Mouse (Mus musculus): ENCODE results near the gene Pou2f3. TPM values are rescaled to one million over a fixed set of nuclear protein-coding genes. Genes with fewer than 3 reads are reported as not detected.

The Pou2f3 gene
- total RNA-seq (2014; fragmentation: Nextera tagmentation) (not detected in 2 replicates), total RNA-seq (2017) (0.05 TPM in 1 of 2 replicates, not detected in the other), polyA plus RNA-seq (2012) (not detected in 2 replicates)

GRCm38 (mm10) chr9:43210190-43210682 lies at the start of gene Pou2f3:
Gene Pou2f3 (minus strand): TSS chr9:43210369.
- Histone ChIP-seq H3K4me1 (ENCODE audit: insufficient read depth, low read depth, low read length) (peaks cover 6% of the 10 kb centered on the region), H3K27me3 (ENCODE audit: insufficient read depth, low read length) (peaks cover 46% of the 10 kb centered on the region), H3K9me3 (replicated peaks) (no peaks in the 10 kb centered on the region), H3K36me3 (replicated peaks) (no peaks in the 10 kb centered on the region), H3K4me3 (ENCODE audit: low read depth, low read length) (no peak within 1 kb of the TSS)
- no peak for ATAC-seq (ENCODE audit: extremely low read depth, insufficient number of reproducible peaks, low FRiP score, poor library complexity, severe bottlenecking)
- no peak for DNase-seq (ENCODE audit: low spot score)
- no peak for TF ChIP-seq TAL1 (conservative IDR thresholded peaks at IDR 0.05; ENCODE audit: low read depth, low read length)
- TF ChIP-seq GATA1 (IDR thresholded peaks at IDR 0.05; ENCODE audit: borderline replicate concordance, low read length): no peak
- TF ChIP-seq POLR2AphosphoS5 (IDR thresholded peaks at IDR 0.05; ENCODE audit: insufficient replicate concordance, low read depth, low read length): no peak
- no peak for TF ChIP-seq GATA2 (IDR thresholded peaks at IDR 0.05; ENCODE audit: borderline replicate concordance, low read depth, low read length)
- no peak for TF ChIP-seq CTCF (IDR thresholded peaks at IDR 0.05; ENCODE audit: low read depth, low read length)

- Histone ChIP-seq H3K4me1 (ENCODE audit: insufficient read depth, low read depth, low read length) (peaks cover 5% of the 10 kb centered on the region), H3K36me3 (replicated peaks) (no peaks in the 10 kb centered on the region), H3K9me3 (replicated peaks) (no peaks in the 10 kb centered on the region), H3K4me3 (ENCODE audit: low read depth, low read length) (no peak overlapping the region), H3K27me3 (ENCODE audit: insufficient read depth, low read length) (peaks cover 3% of the 10 kb centered on the region; the same call in 1 of the 2 replicates)
- TF ChIP-seq TAL1 (conservative IDR thresholded peaks at IDR 0.05; ENCODE audit: low read depth, low read length): no peak
- no peak for TF ChIP-seq CTCF (IDR thresholded peaks at IDR 0.05; ENCODE audit: low read depth, low read length)
- TF ChIP-seq GATA1 (IDR thresholded peaks at IDR 0.05; ENCODE audit: borderline replicate concordance, low read length): no peak
- TF ChIP-seq GATA2 (IDR thresholded peaks at IDR 0.05; ENCODE audit: borderline replicate concordance, low read depth, low read length): no peak
- no peak for DNase-seq (ENCODE audit: low spot score)
- no peak for ATAC-seq (ENCODE audit: extremely low read depth, insufficient number of reproducible peaks, low FRiP score, poor library complexity, severe bottlenecking)
Measured at GRCm38 (mm10) chr9:43253271-43253681, 43.1 kb upstream of the Pou2f3 start.

DNA sequence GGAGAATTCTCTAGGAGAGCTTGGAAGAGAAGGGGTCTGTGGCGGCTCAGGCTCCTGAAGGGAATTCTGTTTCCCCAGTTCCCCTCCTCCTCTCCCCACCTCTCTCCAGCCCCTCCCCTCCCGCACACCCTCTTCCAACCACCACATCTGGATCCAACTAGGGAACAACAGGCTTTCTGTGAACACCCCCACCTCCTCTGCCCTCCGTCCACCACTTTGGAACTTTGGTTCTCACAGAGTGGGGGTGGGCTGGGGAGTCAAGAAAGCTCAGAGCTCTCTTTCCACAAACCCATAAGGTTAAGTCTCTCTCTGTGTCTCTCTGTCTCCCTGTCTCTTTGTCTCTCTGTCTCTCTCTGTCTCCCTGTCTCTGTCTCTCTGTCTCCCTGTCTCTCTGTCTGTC lies 42.6 kb upstream of the Pou2f3 start:
- Histone ChIP-seq H3K4me1 (ENCODE audit: insufficient read depth, low read depth, low read length) (peaks cover 5% of the 10 kb centered on the region), H3K36me3 (replicated peaks) (no peaks in the 10 kb centered on the region), H3K27me3 (ENCODE audit: insufficient read depth, low read length) (peaks cover 3% of the 10 kb centered on the region; the same call in 1 of the 2 replicates), H3K9me3 (replicated peaks) (no peaks in the 10 kb centered on the region), H3K4me3 (ENCODE audit: low read depth, low read length) (no peak overlapping the region)
- no peak for ATAC-seq (ENCODE audit: extremely low read depth, insufficient number of reproducible peaks, low FRiP score, poor library complexity, severe bottlenecking)
- TF ChIP-seq GATA2 (IDR thresholded peaks at IDR 0.05; ENCODE audit: borderline replicate concordance, low read depth, low read length): no peak
- no peak for TF ChIP-seq GATA1 (IDR thresholded peaks at IDR 0.05; ENCODE audit: borderline replicate concordance, low read length)
- TF ChIP-seq TAL1 (conservative IDR thresholded peaks at IDR 0.05; ENCODE audit: low read depth, low read length): no peak
- no peak for TF ChIP-seq CTCF (IDR thresholded peaks at IDR 0.05; ENCODE audit: low read depth, low read length)
- TF ChIP-seq POLR2AphosphoS5 (IDR thresholded peaks at IDR 0.05; ENCODE audit: insufficient replicate concordance, low read depth, low read length): no peak
- no peak for DNase-seq (ENCODE audit: low spot score)

DNA sequence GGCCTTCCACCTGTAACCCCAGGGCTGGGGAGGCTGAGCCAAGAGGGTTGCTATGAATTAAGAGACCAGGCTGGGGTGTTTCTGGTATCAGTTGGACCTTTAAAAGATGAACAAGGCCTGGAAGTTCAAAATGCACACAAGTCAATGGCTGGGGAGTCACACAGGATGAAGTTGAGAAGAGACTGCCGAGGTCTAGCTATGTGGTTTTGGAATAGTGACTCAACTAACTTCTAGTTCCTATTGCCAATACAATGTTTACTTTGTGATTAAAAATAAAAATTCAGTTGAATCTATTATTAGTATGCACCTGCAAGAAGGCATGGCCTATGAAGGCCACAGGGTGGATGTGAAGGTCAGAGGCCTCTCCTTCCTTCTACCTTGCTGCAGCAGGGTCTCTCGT lies 41.6 kb upstream of the Pou2f3 start:
- Histone ChIP-seq H3K27me3 (ENCODE audit: insufficient read depth, low read length) (peaks cover 3% of the 10 kb centered on the region; the same call in 1 of the 2 replicates), H3K4me3 (ENCODE audit: low read depth, low read length) (no peak overlapping the region), H3K4me1 (ENCODE audit: insufficient read depth, low read depth, low read length) (peaks cover 9% of the 10 kb centered on the region), H3K9me3 (replicated peaks) (no peaks in the 10 kb centered on the region), H3K36me3 (replicated peaks) (no peaks in the 10 kb centered on the region)
- no peak for DNase-seq (ENCODE audit: low spot score)
- ATAC-seq (ENCODE audit: extremely low read depth, insufficient number of reproducible peaks, low FRiP score, poor library complexity, severe bottlenecking): no peak
- TF ChIP-seq GATA2 (IDR thresholded peaks at IDR 0.05; ENCODE audit: borderline replicate concordance, low read depth, low read length) (no peak), GATA1 (IDR thresholded peaks at IDR 0.05; ENCODE audit: borderline replicate concordance, low read length) (no peak), TAL1 (conservative IDR thresholded peaks at IDR 0.05; ENCODE audit: low read depth, low read length) (no peak), CTCF (IDR thresholded peaks at IDR 0.05; ENCODE audit: low read depth, low read length) (no peak), POLR2AphosphoS5 (IDR thresholded peaks at IDR 0.05; ENCODE audit: insufficient replicate concordance, low read depth, low read length) (no peak)

DNA sequence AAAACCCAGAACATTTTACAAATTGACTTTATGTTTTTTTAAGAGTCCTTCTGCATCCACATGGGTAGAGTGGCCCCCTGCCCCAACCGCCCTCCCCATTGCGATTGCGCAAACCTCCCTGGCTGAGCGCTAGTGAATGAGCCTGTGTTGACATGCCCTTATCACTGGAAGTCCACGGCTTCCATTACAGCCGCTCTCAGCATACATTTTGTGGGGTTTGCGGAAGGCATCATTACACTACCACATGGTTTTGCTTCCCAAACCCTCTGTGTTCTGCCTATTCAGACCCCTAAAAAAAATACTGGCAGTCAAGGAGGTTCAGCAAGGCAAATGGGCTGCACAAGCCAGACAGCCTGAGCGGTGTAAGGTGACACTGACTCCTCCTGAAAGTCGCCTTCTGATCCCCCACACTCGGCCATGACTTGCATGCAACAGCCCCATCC lies 36.6 kb upstream of the Pou2f3 start:
- peak overlapping the region; percentile 41; the same call in 1 of the 2 replicates for H3K4me3 ChIP-seq (ENCODE audit: low read depth, low read length)

GRCm38 (mm10) chr9:43245801-43246570 lies 35.8 kb upstream of the Pou2f3 start:
- TF ChIP-seq GATA2 (IDR thresholded peaks at IDR 0.05; ENCODE audit: borderline replicate concordance, low read depth, low read length): no peak
- TF ChIP-seq POLR2AphosphoS5 (IDR thresholded peaks at IDR 0.05; ENCODE audit: insufficient replicate concordance, low read depth, low read length): no peak
- no peak for TF ChIP-seq GATA1 (IDR thresholded peaks at IDR 0.05; ENCODE audit: borderline replicate concordance, low read length)
- TF ChIP-seq TAL1 (conservative IDR thresholded peaks at IDR 0.05; ENCODE audit: low read depth, low read length): no peak
- TF ChIP-seq CTCF (IDR thresholded peaks at IDR 0.05; ENCODE audit: low read depth, low read length): no peak
- Histone ChIP-seq H3K4me1 (ENCODE audit: insufficient read depth, low read depth, low read length) (peaks cover 57% of the 10 kb centered on the region), H3K36me3 (replicated peaks) (no peaks in the 10 kb centered on the region), H3K9me3 (replicated peaks) (no peaks in the 10 kb centered on the region), H3K4me3 (ENCODE audit: low read depth, low read length) (no peak overlapping the region), H3K27me3 (ENCODE audit: insufficient read depth, low read length) (no peaks in the 10 kb centered on the region)
- no peak for ATAC-seq (ENCODE audit: extremely low read depth, insufficient number of reproducible peaks, low FRiP score, poor library complexity, severe bottlenecking)
- DNase-seq (ENCODE audit: low spot score): no peak

More for the DNA sequence above, 36.6 kb upstream of the Pou2f3 start:
- Histone ChIP-seq H3K9me3 (replicated peaks) (no peaks in the 10 kb centered on the region), H3K36me3 (replicated peaks) (no peaks in the 10 kb centered on the region), H3K27me3 (ENCODE audit: insufficient read depth, low read length) (no peaks in the 10 kb centered on the region), H3K4me1 (ENCODE audit: insufficient read depth, low read depth, low read length) (peaks cover 50% of the 10 kb centered on the region)
- ATAC-seq (ENCODE audit: extremely low read depth, insufficient number of reproducible peaks, low FRiP score, poor library complexity, severe bottlenecking) (no peak), DNase-seq (ENCODE audit: low spot score) (no peak)
- TF ChIP-seq CTCF (IDR thresholded peaks at IDR 0.05; ENCODE audit: low read depth, low read length): no peak
- TF ChIP-seq GATA1 (IDR thresholded peaks at IDR 0.05; ENCODE audit: borderline replicate concordance, low read length): no peak
- no peak for TF ChIP-seq POLR2AphosphoS5 (IDR thresholded peaks at IDR 0.05; ENCODE audit: insufficient replicate concordance, low read depth, low read length)
- TF ChIP-seq TAL1 (conservative IDR thresholded peaks at IDR 0.05; ENCODE audit: low read depth, low read length): no peak
- no peak for TF ChIP-seq GATA2 (IDR thresholded peaks at IDR 0.05; ENCODE audit: borderline replicate concordance, low read depth, low read length)
